Mouse (Mus musculus) erythroblast, embryonic 14.5 days (primary cell): Measurements from ENCODE around the gene Olfr209.
"Not testable (repeated sequence)": the region's sequence is repeated elsewhere in the genome, so short reads cannot be mapped to it uniquely, and the experiment has no call there.

Experiments used
- GATA1 ChIP-seq: IDR thresholded peaks from 2 replicates; pipeline ENCODE4 v1.6.1; 2012; ENCODE audit warnings: low read length, inconsistent platforms, mixed read lengths
- TAL1 ChIP-seq: IDR thresholded peaks from 3 replicates; pipeline ENCODE4 v1.6.1; 2012; ENCODE audit warnings: low read length, inconsistent platforms, mixed read lengths

DNA sequence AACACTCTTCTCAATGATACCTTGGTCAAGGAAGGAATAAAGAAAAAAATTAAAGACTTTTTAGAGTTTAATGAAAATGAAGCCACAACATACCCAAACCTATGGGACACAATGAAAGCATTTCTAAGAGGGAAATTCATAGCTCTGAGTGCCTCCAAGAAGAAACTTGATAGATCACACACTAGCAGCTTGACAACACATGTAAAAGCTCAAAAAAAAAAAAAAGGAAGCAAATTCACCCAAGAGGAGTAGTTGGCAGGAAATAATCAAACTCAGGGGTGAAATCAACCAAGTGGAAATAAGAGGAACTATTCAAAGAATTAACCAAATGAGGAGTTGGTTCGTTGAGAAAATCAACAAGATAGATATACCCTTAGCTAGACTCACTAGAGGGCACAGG, 40.5 kb downstream of the Olfr209 start:
- TF ChIP-seq TAL1, GATA1: not testable (repeated sequence)
